Mouse (Mus musculus) embryo, embryonic 10 days (tissue): Measurements from ENCODE around the gene Sac3d1.

Experiments
- DNase-seq: peaks from one replicate; pipeline ENCODE4 v3.0.0-alpha.2; 2015; ENCODE audit warnings: low spot score

The Sac3d1 gene

GRCm38 (mm10) chr19:6068951-6069350 is 49.5 kb downstream of the Sac3d1 start:
- DNase-seq: no peak

GRCm38 (mm10) chr19:6067724-6068415 is 50.6 kb downstream of the Sac3d1 start, which contains the start of gene Tm7sf2:
Gene Tm7sf2, minus strand, starts transcription at chr19:6068373.
- peak; percentile 93 for DNase-seq

GRCm38 (mm10) chr19:6067011-6067723 is 51.3 kb downstream of the Sac3d1 start:
- DNase-seq: peak; percentile 91

- no peak for DNase-seq
Observed at GRCm38 (mm10) chr19:6066571-6066970, 51.9 kb downstream of the Sac3d1 start.
